Mouse (Mus musculus): ENCODE measurements around the gene Ddx59.

Ddx59 gene

GRCm38 (mm10) chr1:136449541-136449940, 34.5 kb downstream of the Ddx59 start:
- DNase-seq, result no peak

GRCm38 (mm10) chr1:136450206-136450605, 35.1 kb downstream of the Ddx59 start:
- DNase-seq, result no peak

GRCm38 (mm10) chr1:136452421-136452820, 37.4 kb downstream of the Ddx59 start:
- DNase-seq, result no peak

- no peak for DNase-seq
These were observed 40.9 kb downstream of the Ddx59 start for GRCm38 (mm10) chr1:136455756-136456585.

GRCm38 (mm10) chr1:136456741-136457140, 41.7 kb downstream of the Ddx59 start:
- DNase-seq, result no peak

GRCm38 (mm10) chr1:136457403-136457802, 42.3 kb downstream of the Ddx59 start:
- no peak for DNase-seq

- DNase-seq, result peak; percentile 79
These were observed 43.7 kb downstream of the Ddx59 start for GRCm38 (mm10) chr1:136458691-136459245.

GRCm38 (mm10) chr1:136462443-136462842, 47.4 kb downstream of the Ddx59 start:
- no peak for DNase-seq

GRCm38 (mm10) chr1:136465168-136465567, 50.1 kb downstream of the Ddx59 start:
- DNase-seq, result no peak

- peak; percentile 99 for DNase-seq
These were observed 51.2 kb downstream of the Ddx59 start, which contains the start of gene Kif14 for GRCm38 (mm10) chr1:136466143-136466811. TSS of gene Kif14 (plus strand) at chr1:136466343.

- DNase-seq, result no peak
These were observed 54.3 kb downstream of the Ddx59 start for GRCm38 (mm10) chr1:136469408-136469807.

- DNase-seq, result peak; percentile 58
These were observed 55.4 kb downstream of the Ddx59 start for GRCm38 (mm10) chr1:136470471-136470870.

All from embryo, embryonic 11 days (tissue).